Comparison of ENCODE assay signal across 22 mouse cellular contexts in genomic region chr19:41190876-41191434, GRCm38 (mm10). TPM values are rescaled to one million over a fixed set of nuclear protein-coding genes. Genes with fewer than 3 reads are reported as not detected.
DNase-seq lines count a peak whose midpoint lies in the region; ATAC-seq and TF ChIP-seq lines count a peak whose summit lies in the region.
"Had no signal": no experiment of that assay in that cellular context is flagged by ENCODE, and none has a peak within 500 bp of the region (broad histone marks: within the 10 kb centered on the region; RNA-seq: fewer than 3 reads in every experiment).

No protein-coding gene starts in this region.

- no peaks in the 10 kb centered on the region for H3K9me3 ChIP-seq in midbrain, embryonic 10.5 days (replicated peaks)
- no peaks in the 10 kb centered on the region for H3K9me3 ChIP-seq in midbrain, postnatal 0 days (ENCODE audit: low read length)
- H3K9me3 ChIP-seq in midbrain, embryonic 11.5 days (ENCODE audit: control insufficient read depth, low read length), result no peaks in the 10 kb centered on the region; the same call in 1 of the 2 replicates
- H3K9me3 ChIP-seq in neural tube, embryonic 15.5 days (replicated peaks), result no peaks in the 10 kb centered on the region
- H3K9me3 ChIP-seq: kidney, embryonic 15.5 days; limb, embryonic 10.5 days had no signal

- H3K27ac ChIP-seq in midbrain, embryonic 10.5 days (replicated peaks), result no peak overlapping the region
- H3K27ac ChIP-seq in midbrain, postnatal 0 days (ENCODE audit: low read depth, low read length), result no peak overlapping the region
- no peak overlapping the region for H3K27ac ChIP-seq in midbrain, embryonic 11.5 days (ENCODE audit: low read depth, low read length)
- H3K27ac ChIP-seq in neural tube, embryonic 15.5 days (replicated peaks), result no peak overlapping the region
- H3K27ac ChIP-seq: kidney, embryonic 15.5 days; left cerebral cortex, adult 2 months; limb, embryonic 10.5 days; stomach, postnatal 0 days had no signal

- no peaks in the 10 kb centered on the region for H3K36me3 ChIP-seq in midbrain, embryonic 10.5 days
- H3K36me3 ChIP-seq in midbrain, postnatal 0 days (ENCODE audit: insufficient read depth, low read length), result no peaks in the 10 kb centered on the region
- no peaks in the 10 kb centered on the region for H3K36me3 ChIP-seq in midbrain, embryonic 11.5 days (ENCODE audit: control insufficient read depth, insufficient read depth, low read length)
- H3K36me3 ChIP-seq in neural tube, embryonic 15.5 days, result no peaks in the 10 kb centered on the region
- H3K36me3 ChIP-seq: kidney, embryonic 15.5 days; limb, embryonic 10.5 days had no signal

- TF ChIP-seq CTCF in midbrain, postnatal 0 days (IDR thresholded peaks at IDR 0.05), result no peak

- peak; percentile 47 for DNase-seq in embryo, embryonic 10.5 days (ENCODE audit: low spot score)
- no peak for DNase-seq in embryo, embryonic 10 days (ENCODE audit: low spot score)
- DNase-seq in midbrain, embryonic 10.5 days (ENCODE audit: low spot score), result peak; percentile 36
- no peak for DNase-seq in midbrain, postnatal 0 days (ENCODE audit: low spot score)
- DNase-seq in midbrain, embryonic 11.5 days (ENCODE audit: low spot score, missing footprints), result peak; percentile 88
- DNase-seq in lung, adult 18-20 months, result no peak
- DNase-seq in lung, postnatal 10 days, result no peak
- DNase-seq: cerebellum, adult 9-11 months; gastrocnemius, postnatal 14 days; heart, postnatal 14 days; thymus, postnatal 36 days had no signal

- H3K4me2 ChIP-seq in midbrain, postnatal 0 days (ENCODE audit: low read depth, low read length, poor library complexity, severe bottlenecking), result no peak overlapping the region
- H3K4me2 ChIP-seq in midbrain, embryonic 11.5 days, result no peak overlapping the region
- H3K4me2 ChIP-seq in neural tube, embryonic 15.5 days, result no peak overlapping the region
- H3K4me2 ChIP-seq: kidney, embryonic 15.5 days; liver, embryonic 11.5 days; lung, embryonic 14.5 days had no signal

- H3K27me3 ChIP-seq in midbrain, embryonic 10.5 days (ENCODE audit: low read depth, poor library complexity, severe bottlenecking), result peaks cover 85% of the 10 kb centered on the region
- 0 out of 2 replicates have a peak, but pooled peaks cover 5% of the 10 kb centered on the region for H3K27me3 ChIP-seq in midbrain, postnatal 0 days (ENCODE audit: insufficient read depth, low read length)
- peaks cover 64% of the 10 kb centered on the region for H3K27me3 ChIP-seq in midbrain, embryonic 11.5 days (ENCODE audit: control insufficient read depth, insufficient read depth, low read length)
- H3K27me3 ChIP-seq in neural tube, embryonic 15.5 days (replicated peaks), result no peaks in the 10 kb centered on the region

- H3K4me3 ChIP-seq in midbrain, embryonic 10.5 days, result no peak overlapping the region
- H3K4me3 ChIP-seq in midbrain, postnatal 0 days (ENCODE audit: low read depth, low read length), result no peak overlapping the region
- H3K4me3 ChIP-seq in midbrain, embryonic 11.5 days (ENCODE audit: low read depth, low read length), result no peak overlapping the region
- H3K4me3 ChIP-seq in neural tube, embryonic 15.5 days (replicated peaks), result no peak overlapping the region
- H3K4me3 ChIP-seq: kidney, embryonic 15.5 days; left cerebral cortex, adult 2 months; limb, embryonic 10.5 days; myocyte had no signal

- H3K4me1 ChIP-seq in midbrain, embryonic 10.5 days, result peaks cover 34% of the 10 kb centered on the region
- H3K4me1 ChIP-seq in midbrain, postnatal 0 days (ENCODE audit: insufficient read depth, low read length), result no peaks in the 10 kb centered on the region
- H3K4me1 ChIP-seq in midbrain, embryonic 11.5 days (ENCODE audit: control insufficient read depth, insufficient read depth, low read length), result peaks cover 18% of the 10 kb centered on the region
- H3K4me1 ChIP-seq in neural tube, embryonic 15.5 days, result peaks cover 21% of the 10 kb centered on the region

- no peak for ATAC-seq in midbrain, postnatal 0 days (ENCODE audit: low FRiP score)
- peak; percentile 86 for ATAC-seq in midbrain, embryonic 11.5 days (ENCODE audit: low FRiP score)
- ATAC-seq in neural tube, embryonic 15.5 days (ENCODE audit: low FRiP score), result peak; percentile 18; the same call in 1 of the 2 replicates

- H3K9ac ChIP-seq in midbrain, postnatal 0 days (replicated peaks; ENCODE audit: low read length, poor library complexity, severe bottlenecking), result no peak overlapping the region
- H3K9ac ChIP-seq in midbrain, embryonic 11.5 days (ENCODE audit: low read length), result no peak overlapping the region
- H3K9ac ChIP-seq in neural tube, embryonic 15.5 days (replicated peaks), result no peak overlapping the region
- H3K9ac ChIP-seq: kidney, embryonic 15.5 days; lung, embryonic 14.5 days had no signal

- 38% methylated on average over 6 of the region's 6 CpGs for WGBS in midbrain, embryonic 10.5 days
- WGBS in midbrain, postnatal 0 days, result 26% methylated on average over 6 of the region's 6 CpGs
- 33% methylated on average over 6 of the region's 6 CpGs for WGBS in midbrain, embryonic 11.5 days
- 22% methylated on average over 6 of the region's 6 CpGs for WGBS in neural tube, embryonic 15.5 days

RNA-seq across cellular contexts. Expression of gene Tll2, which starts 15.7 kb away (rescaled TPM):
- 0.53 and 0.58 TPM in 2 replicates for polyA plus RNA-seq in midbrain, embryonic 10.5 days (2016; fragmentation: Nextera tagmentation; extraction: Ambion mirVana)
- total RNA-seq in midbrain, postnatal 0 days (2014; rRNA removed), result 0.71 and 1.2 TPM in 2 replicates
- 0.48 and 0.56 TPM in 2 replicates for polyA plus RNA-seq in midbrain, postnatal 0 days (2015; fragmentation: Nextera tagmentation; extraction: Ambion mirVana)
- 0.61 and 0.71 TPM in 2 replicates for polyA plus RNA-seq in midbrain, embryonic 11.5 days (2014; fragmentation: Nextera tagmentation; extraction: Ambion mirVana)
- polyA plus RNA-seq in neural tube, embryonic 15.5 days (2015; fragmentation: Nextera tagmentation; extraction: Ambion mirVana), result 1.9 and 2.2 TPM in 2 replicates
- total RNA-seq: megakaryocyte progenitor cell, adult 5-6 weeks; MEL had no signal
- polyA plus RNA-seq: intestine, embryonic 14.5 days; limb, embryonic 10.5 days; liver, embryonic 11.5 days; myocyte had no signal

Comparison
In these comparisons a context has a peak if more than half of its experiments do, and no peak if none do; other contexts are left out.
1. DNase-seq: peak in embryo, embryonic 10.5 days (single experiment), midbrain, embryonic 10.5 days (single experiment) and midbrain, embryonic 11.5 days (single experiment); none in embryo, embryonic 10 days (single experiment), midbrain, postnatal 0 days (single experiment), lung, adult 18-20 months (0 of 2) and lung, postnatal 10 days (single experiment).